Mouse (Mus musculus) myocyte (in vitro differentiated cells): ENCODE data around the gene Coa4. TPM values are rescaled to one million over a fixed set of nuclear protein-coding genes. Genes with fewer than 3 reads are reported as not detected.

Experiments
- H3K27me3 ChIP-seq: one replicate; pipeline ENCODE4 v1.6.1; 2011; ENCODE audit not compliant: control insufficient read depth, insufficient read depth, insufficient read length
- H3K36me3 ChIP-seq: one replicate; pipeline ENCODE4 v1.6.1; 2011; ENCODE audit not compliant: control insufficient read depth, insufficient read depth
- H3K4me2 ChIP-seq: one replicate; pipeline ENCODE4 v1.6.1; 2011; ENCODE audit warnings: low read depth, control low read depth
- H3K4me3 ChIP-seq: one replicate; pipeline ENCODE4 v1.5.1; 2011; ENCODE audit warnings: mild to moderate bottlenecking, control low read depth, moderate library complexity
- H3K79me2 ChIP-seq: one replicate; pipeline ENCODE4 v1.6.1; 2011; ENCODE audit not compliant: control insufficient read depth, insufficient read depth
- H3ac ChIP-seq: one replicate; pipeline ENCODE4 v1.6.1; 2011; ENCODE audit not compliant: control insufficient read depth, insufficient read length
- CEBPB ChIP-seq: IDR thresholded peaks from 2 replicates; pipeline ENCODE4 v1.6.1; 2011; ENCODE audit warnings: mild to moderate bottlenecking, moderate library complexity; ENCODE audit not compliant: poor library complexity, insufficient read depth, severe bottlenecking
- E2F4 ChIP-seq: IDR thresholded peaks from one replicate; pipeline ENCODE4 v1.6.1; 2011; ENCODE audit warnings: mild to moderate bottlenecking, control low read depth, moderate library complexity; ENCODE audit not compliant: insufficient read depth
- MAX ChIP-seq: IDR thresholded peaks from one replicate; pipeline ENCODE4 v1.6.1; 2011; ENCODE audit warnings: low read depth, mild to moderate bottlenecking, control low read depth
- MYOD1 ChIP-seq, 3 experiments: IDR thresholded peaks; one replicate each; pipeline ENCODE4 v1.6.1; 2011; ENCODE audit warnings: control low read depth in 2 of 3, low read depth in 2 of 3, mild to moderate bottlenecking in 2 of 3, moderate library complexity in 1 of 3; ENCODE audit not compliant: insufficient read length in 2 of 3, control insufficient read depth in 1 of 3
- MYOG ChIP-seq, 3 experiments: IDR thresholded peaks; one replicate each; pipeline ENCODE4 v1.6.1; 2011; ENCODE audit warnings: control low read depth in 2 of 3, low read depth in 2 of 3, mild to moderate bottlenecking in 2 of 3; ENCODE audit not compliant: insufficient read length in 2 of 3, control insufficient read depth in 1 of 3, insufficient read depth in 1 of 3
- POLR2A ChIP-seq: IDR thresholded peaks from one replicate; pipeline ENCODE4 v1.6.1; 2011; ENCODE audit warnings: low read depth, mild to moderate bottlenecking, control low read depth, moderate library complexity; ENCODE audit not compliant: insufficient read length
- POLR2AphosphoS2 ChIP-seq: IDR thresholded peaks from one replicate; pipeline ENCODE4 v1.6.1; 2011; ENCODE audit warnings: low read depth, control low read depth; ENCODE audit not compliant: insufficient read length
- REST ChIP-seq: IDR thresholded peaks from one replicate; pipeline ENCODE4 v1.6.1; 2011; ENCODE audit warnings: mild to moderate bottlenecking, control low read depth, moderate library complexity; ENCODE audit not compliant: insufficient read depth, insufficient read length
- SRF ChIP-seq: IDR thresholded peaks from one replicate; pipeline ENCODE4 v1.6.1; 2011; ENCODE audit warnings: low read depth; ENCODE audit not compliant: control insufficient read depth, insufficient read length
- TCF12 ChIP-seq: IDR thresholded peaks from one replicate; pipeline ENCODE4 v1.6.1; 2011; ENCODE audit warnings: mild to moderate bottlenecking, control low read depth; ENCODE audit not compliant: poor library complexity, insufficient read depth, severe bottlenecking
- TCF3 ChIP-seq: IDR thresholded peaks from one replicate; pipeline ENCODE4 v1.6.1; 2011; ENCODE audit warnings: low read depth, control low read depth; ENCODE audit not compliant: insufficient read length
- USF1 ChIP-seq: IDR thresholded peaks from one replicate; pipeline ENCODE4 v1.6.1; 2011; ENCODE audit warnings: low read depth, mild to moderate bottlenecking, control low read depth, moderate library complexity
- polyA plus RNA-seq: library from polyadenylated mRNA; unstranded; fragments of >200 nt; fragmentation: generic; extraction: Trizol; gene quantifications from one replicate; pipeline ENCODE4 v1.2.1, GENCODE M21; 2012; ENCODE audit warnings: missing spikeins

Coa4 gene
- polyA plus RNA-seq, 1 experiment: 15.5 TPM

DNA sequence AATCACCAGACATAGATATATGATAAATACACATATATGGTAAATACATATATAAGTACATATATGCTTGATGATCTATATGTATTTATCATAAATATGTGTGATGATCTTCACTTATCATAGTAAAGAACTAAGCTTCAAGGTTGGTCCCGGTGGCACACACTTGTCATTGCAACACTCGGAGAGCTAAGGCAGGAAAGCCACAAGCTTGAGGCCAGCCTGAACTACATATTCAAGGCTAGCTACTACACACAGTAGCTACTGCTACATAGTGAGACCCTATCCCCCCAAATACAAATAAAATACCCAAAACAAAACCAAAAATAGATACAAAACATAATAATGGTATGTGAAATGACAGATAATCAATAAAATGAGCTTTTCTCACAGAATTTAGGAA lies 1.0 kb upstream of the Coa4 start:
- Histone ChIP-seq H3K79me2 (no peaks in the 10 kb centered on the region), H3K4me2 (no peak overlapping the region), H3K36me3 (peaks cover 6% of the 10 kb centered on the region), H3K27me3 (no peaks in the 10 kb centered on the region), H3K4me3 (no peak overlapping the region), H3ac (no peak overlapping the region)
- TF ChIP-seq MYOG (IDR thresholded peaks at IDR 0.05; ENCODE audit: control insufficient read depth in 1 of 3, insufficient read depth in 1 of 3, insufficient read length in 2 of 3, low read depth in 2 of 3) (no peak), POLR2AphosphoS2 (no peak), E2F4 (no peak), TCF12 (no peak), CEBPB (no peak), USF1 (no peak), MAX (no peak), MYOD1 (IDR thresholded peaks at IDR 0.05; ENCODE audit: control insufficient read depth in 1 of 3, insufficient read length in 2 of 3, low read depth in 2 of 3) (no peak), POLR2A (no peak), REST (no peak)

DNA sequence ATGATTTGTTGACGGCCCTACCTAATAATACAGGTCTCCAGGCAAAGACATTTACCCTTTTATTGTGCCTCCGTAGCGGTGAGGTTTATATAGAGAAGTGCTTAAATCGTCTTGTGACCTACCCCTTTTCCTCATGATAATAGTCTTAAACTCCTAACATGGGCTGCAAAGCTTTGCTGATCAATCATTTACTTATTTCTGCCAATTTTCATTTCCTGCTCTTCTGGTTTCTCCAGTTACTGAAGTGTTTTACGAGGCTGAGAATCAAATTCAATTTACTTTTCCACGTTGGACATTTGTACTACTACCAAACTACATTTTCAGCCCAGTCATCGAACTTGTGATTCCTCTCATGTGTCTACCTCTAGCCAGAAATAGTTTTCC lies 640 bp downstream of the Coa4 start:
- no peaks in the 10 kb centered on the region for H3K27me3 ChIP-seq
- TF ChIP-seq CEBPB: no peak
- no peak for TF ChIP-seq E2F4
- no peak for TF ChIP-seq TCF12
- TF ChIP-seq TCF3: no peak
- TF ChIP-seq POLR2A: no peak
- TF ChIP-seq MYOD1 (IDR thresholded peaks at IDR 0.05; ENCODE audit: control insufficient read depth in 1 of 3, insufficient read length in 2 of 3, low read depth in 2 of 3): no peak
- no peak for TF ChIP-seq MYOG (IDR thresholded peaks at IDR 0.05; ENCODE audit: control insufficient read depth in 1 of 3, insufficient read depth in 1 of 3, insufficient read length in 2 of 3, low read depth in 2 of 3)
- H3ac ChIP-seq: peak overlapping the region; percentile 81
- H3K36me3 ChIP-seq: peaks cover 6% of the 10 kb centered on the region
- H3K79me2 ChIP-seq: no peaks in the 10 kb centered on the region
- H3K4me3 ChIP-seq: peak overlapping the region; percentile 63
- peak overlapping the region; percentile 81 for H3K4me2 ChIP-seq

DNA sequence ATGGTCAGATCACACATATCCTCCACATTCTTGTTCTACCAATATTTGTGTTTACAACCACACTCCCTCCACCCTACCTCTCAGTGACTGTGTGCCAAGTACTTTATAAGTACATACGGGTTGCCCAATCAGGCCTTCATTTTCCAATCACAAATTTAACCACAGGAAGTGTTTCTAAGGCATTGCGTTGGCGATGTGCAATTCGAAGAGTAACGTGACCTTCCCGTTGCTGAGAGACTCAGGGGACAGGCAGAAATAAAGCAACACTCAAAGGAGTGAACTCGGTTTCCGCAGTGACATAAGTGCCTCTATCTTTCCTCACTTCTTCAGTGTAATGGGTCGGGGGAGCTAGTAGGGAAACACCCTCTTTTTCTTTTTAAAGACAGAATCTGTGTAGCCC lies 2.6 kb downstream of the Coa4 start:
- H3K27me3 ChIP-seq: no peaks in the 10 kb centered on the region
- no peak overlapping the region for H3K4me3 ChIP-seq
- H3ac ChIP-seq: no peak overlapping the region
- TF ChIP-seq USF1 (no peak), MYOG (IDR thresholded peaks at IDR 0.05; ENCODE audit: control insufficient read depth in 1 of 3, insufficient read depth in 1 of 3, insufficient read length in 2 of 3, low read depth in 2 of 3) (no peak), MYOD1 (IDR thresholded peaks at IDR 0.05; ENCODE audit: control insufficient read depth in 1 of 3, insufficient read length in 2 of 3, low read depth in 2 of 3) (no peak), CEBPB (no peak), POLR2A (no peak), E2F4 (no peak), SRF (no peak), MAX (no peak), TCF12 (no peak)
- H3K79me2 ChIP-seq: no peaks in the 10 kb centered on the region
- peaks cover 6% of the 10 kb centered on the region for H3K36me3 ChIP-seq
- H3K4me2 ChIP-seq: no peak overlapping the region

DNA sequence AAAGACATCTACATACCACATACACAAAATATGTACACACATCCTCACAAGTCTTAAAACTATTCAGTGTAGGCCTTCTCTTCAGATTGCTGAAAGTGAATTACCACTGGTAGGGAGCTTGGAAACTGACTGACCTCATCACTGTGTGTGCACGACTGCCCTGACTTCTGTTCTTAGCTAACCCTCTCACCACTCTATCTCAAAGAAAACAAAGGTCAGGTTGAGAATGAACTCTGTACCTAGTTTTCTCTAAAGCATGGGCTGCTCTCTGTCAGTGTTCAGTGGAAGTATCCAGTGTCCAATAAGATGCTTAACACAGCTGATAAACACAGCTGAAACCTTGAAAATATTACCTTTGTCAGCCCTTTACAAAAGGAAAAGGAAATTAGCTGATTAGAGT lies 7.6 kb downstream of the Coa4 start:
- no peak overlapping the region for H3K4me3 ChIP-seq
- no peak overlapping the region for H3ac ChIP-seq
- TF ChIP-seq SRF: no peak
- TF ChIP-seq POLR2A: no peak
- no peak for TF ChIP-seq POLR2AphosphoS2
- TF ChIP-seq USF1: no peak
- no peak for TF ChIP-seq MYOD1 (IDR thresholded peaks at IDR 0.05; ENCODE audit: control insufficient read depth in 1 of 3, insufficient read length in 2 of 3, low read depth in 2 of 3)
- TF ChIP-seq MAX: no peak
- no peak for TF ChIP-seq TCF12
- H3K27me3 ChIP-seq: no peaks in the 10 kb centered on the region
- H3K36me3 ChIP-seq: peaks cover 3% of the 10 kb centered on the region
- H3K4me2 ChIP-seq: no peak overlapping the region
- H3K79me2 ChIP-seq: no peaks in the 10 kb centered on the region

DNA sequence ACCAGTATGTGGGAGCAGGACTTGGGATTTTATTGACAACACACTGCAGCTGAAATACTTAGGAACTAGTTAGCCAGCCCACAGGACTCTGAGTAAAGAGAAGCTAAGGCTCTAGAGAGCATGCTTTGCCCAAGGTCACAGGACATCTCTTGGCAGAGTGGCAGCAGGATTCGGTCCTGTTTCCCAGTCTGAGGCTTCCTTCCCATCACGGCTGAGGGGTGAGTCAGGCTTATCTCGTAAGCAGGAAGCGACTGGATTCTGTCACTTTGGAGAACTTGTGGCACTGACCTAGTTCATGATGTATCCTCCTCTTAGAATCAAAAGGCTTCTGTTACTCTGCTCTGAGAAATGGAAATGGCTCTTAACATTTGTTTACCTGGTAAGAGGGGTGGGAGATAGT lies 10.8 kb downstream of the Coa4 start:
- no peaks in the 10 kb centered on the region for H3K27me3 ChIP-seq
- TF ChIP-seq POLR2AphosphoS2 (no peak), REST (no peak)
- H3K4me3 ChIP-seq: no peak overlapping the region
- no peak overlapping the region for H3ac ChIP-seq
- no peak overlapping the region for H3K4me2 ChIP-seq
- H3K79me2 ChIP-seq: no peaks in the 10 kb centered on the region
- H3K36me3 ChIP-seq: no peaks in the 10 kb centered on the region

DNA sequence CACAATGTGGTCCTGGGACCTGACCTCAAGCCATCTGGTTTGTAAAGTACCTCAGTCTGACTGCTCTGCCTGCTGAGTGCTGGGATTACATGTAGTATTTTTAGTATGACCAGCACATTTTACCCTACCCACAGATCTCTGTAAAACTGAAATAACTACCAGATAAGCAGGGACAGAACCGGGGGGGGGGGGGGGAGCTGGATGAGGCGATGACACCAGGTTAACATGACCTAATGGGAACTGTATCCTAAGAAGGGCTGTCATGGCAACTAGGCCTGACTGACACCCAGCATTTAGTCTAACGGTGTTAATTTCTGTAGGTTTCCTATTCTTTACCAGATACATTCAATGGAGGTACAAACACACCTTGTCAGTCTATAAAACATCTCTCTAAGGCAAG lies 12.9 kb downstream of the Coa4 start:
- Histone ChIP-seq H3K27me3 (no peaks in the 10 kb centered on the region), H3K4me2 (no peak overlapping the region), H3K79me2 (no peaks in the 10 kb centered on the region), H3K36me3 (no peaks in the 10 kb centered on the region), H3ac (no peak overlapping the region), H3K4me3 (no peak overlapping the region)
- TF ChIP-seq TCF12 (no peak), SRF (no peak), CEBPB (no peak), MAX (no peak), TCF3 (no peak), REST (no peak), E2F4 (no peak), POLR2A (no peak), USF1 (no peak), POLR2AphosphoS2 (no peak), MYOD1 (IDR thresholded peaks at IDR 0.05; ENCODE audit: control insufficient read depth in 1 of 3, insufficient read length in 2 of 3, low read depth in 2 of 3) (no peak), MYOG (IDR thresholded peaks at IDR 0.05; ENCODE audit: control insufficient read depth in 1 of 3, insufficient read depth in 1 of 3, insufficient read length in 2 of 3, low read depth in 2 of 3) (no peak)
